Mouse (Mus musculus): ENCODE measurements around the gene Glb1. TPM values are rescaled to one million over a fixed set of nuclear protein-coding genes. Genes with fewer than 3 reads are reported as not detected.

Glb1 gene
- polyA plus RNA-seq, 1 experiment from 2014 or later = 31.2 TPM

GRCm38 (mm10) chr9:114380881-114381733 lies 19.8 kb upstream of the Glb1 start:
- Histone ChIP-seq H3K4me3 (ENCODE audit: low read depth, low read length) (no peak overlapping the region), H3K9me3 (ENCODE audit: control insufficient read depth, low read length) (no peaks in the 10 kb centered on the region), H3K4me1 (ENCODE audit: control insufficient read depth, insufficient read depth, low read length) (no peaks in the 10 kb centered on the region), H3K27ac (ENCODE audit: low read depth, low read length) (no peak overlapping the region), H3K27me3 (ENCODE audit: control insufficient read depth, insufficient read depth, low read length) (no peaks in the 10 kb centered on the region), H3K9ac (replicated peaks; ENCODE audit: low read depth, low read length) (no peak overlapping the region), H3K36me3 (ENCODE audit: control insufficient read depth, insufficient read depth, low read length) (no peaks in the 10 kb centered on the region), H3K4me2 (ENCODE audit: low read depth, low read length) (no peak overlapping the region)
- WGBS = 70% methylated on average over 17 of the region's 17 CpGs
- ATAC-seq (ENCODE audit: low read depth) = peak; percentile 84

DNA sequence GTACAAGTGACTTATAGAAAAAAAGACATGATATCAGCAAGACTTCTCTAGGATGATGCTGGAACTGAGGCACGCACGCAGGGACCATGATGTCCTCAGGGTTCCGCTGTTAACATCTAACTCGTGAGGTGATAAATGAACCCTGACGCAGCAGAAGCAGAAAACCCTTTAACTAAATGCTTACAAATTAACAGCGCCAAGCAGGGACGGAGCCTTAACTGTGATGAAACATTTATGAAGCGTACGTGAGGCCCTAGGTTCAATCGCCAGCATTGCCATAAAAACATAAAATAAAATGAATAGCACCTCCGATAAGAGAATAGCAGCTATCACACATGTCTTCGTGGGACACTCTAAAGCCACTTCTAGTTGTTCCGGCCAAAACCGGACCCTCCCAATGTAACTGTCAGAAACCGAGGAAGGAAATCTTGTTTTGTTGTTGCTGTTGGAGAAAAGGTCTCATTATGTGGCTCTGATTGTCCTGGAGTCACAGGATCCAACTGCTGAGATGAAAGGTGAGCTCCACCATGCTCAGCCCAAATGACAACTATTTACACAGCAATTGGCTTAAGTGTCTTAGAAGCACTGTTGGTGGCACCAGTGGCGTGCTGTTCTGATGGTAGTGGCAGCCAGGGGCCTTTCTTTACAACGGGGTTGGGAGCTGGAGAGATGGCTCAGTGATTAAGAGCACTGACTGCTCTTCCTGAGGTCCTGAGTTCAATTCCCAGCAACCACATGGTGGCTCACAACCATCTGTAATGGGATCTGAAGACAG lies 17.8 kb upstream of the Glb1 start:
- H3K4me1 ChIP-seq (ENCODE audit: control insufficient read depth, insufficient read depth, low read length) = no peaks in the 10 kb centered on the region
- H3K9ac ChIP-seq (replicated peaks; ENCODE audit: low read depth, low read length) = no peak overlapping the region
- no peaks in the 10 kb centered on the region for H3K36me3 ChIP-seq (ENCODE audit: control insufficient read depth, insufficient read depth, low read length)
- H3K27me3 ChIP-seq (ENCODE audit: control insufficient read depth, insufficient read depth, low read length) = no peaks in the 10 kb centered on the region
- no peak overlapping the region for H3K4me2 ChIP-seq (ENCODE audit: low read depth, low read length)
- H3K27ac ChIP-seq (ENCODE audit: low read depth, low read length) = no peak overlapping the region
- H3K9me3 ChIP-seq (ENCODE audit: control insufficient read depth, low read length) = no peaks in the 10 kb centered on the region
- WGBS = 46% methylated on average over 17 of the region's 17 CpGs
- ATAC-seq (ENCODE audit: low read depth) = no peak
- no peak overlapping the region for H3K4me3 ChIP-seq (ENCODE audit: low read depth, low read length)

DNA sequence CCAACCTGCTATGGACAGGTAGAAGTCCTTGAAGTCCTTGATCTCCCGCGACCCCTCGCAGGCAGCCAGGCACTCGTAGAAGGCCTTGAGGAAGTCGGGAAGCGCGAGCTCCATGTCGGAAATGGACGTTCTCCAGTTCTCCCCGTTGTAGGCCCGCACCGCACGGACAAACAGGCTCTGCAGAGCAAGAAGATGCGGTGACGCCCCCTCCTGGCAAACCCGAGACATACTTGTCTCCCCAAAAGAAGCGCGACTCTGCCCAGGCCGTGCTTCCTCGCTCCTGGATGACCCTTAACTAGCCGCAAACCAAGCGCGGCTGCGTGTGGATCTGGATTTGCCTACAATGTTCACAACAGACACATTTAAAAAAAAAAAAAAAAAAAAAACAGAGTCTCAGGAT lies 16.2 kb upstream of the Glb1 start:
- Histone ChIP-seq H3K27me3 (ENCODE audit: control insufficient read depth, insufficient read depth, low read length) (no peaks in the 10 kb centered on the region), H3K27ac (ENCODE audit: low read depth, low read length) (no peak overlapping the region), H3K4me3 (ENCODE audit: low read depth, low read length) (no peak overlapping the region), H3K9ac (replicated peaks; ENCODE audit: low read depth, low read length) (no peak overlapping the region), H3K4me1 (ENCODE audit: control insufficient read depth, insufficient read depth, low read length) (no peaks in the 10 kb centered on the region), H3K36me3 (ENCODE audit: control insufficient read depth, insufficient read depth, low read length) (no peaks in the 10 kb centered on the region), H3K9me3 (ENCODE audit: control insufficient read depth, low read length) (no peaks in the 10 kb centered on the region), H3K4me2 (ENCODE audit: low read depth, low read length) (no peak overlapping the region)
- WGBS = 93% methylated on average over 24 of the region's 24 CpGs
- no peak for ATAC-seq (ENCODE audit: low read depth)

DNA sequence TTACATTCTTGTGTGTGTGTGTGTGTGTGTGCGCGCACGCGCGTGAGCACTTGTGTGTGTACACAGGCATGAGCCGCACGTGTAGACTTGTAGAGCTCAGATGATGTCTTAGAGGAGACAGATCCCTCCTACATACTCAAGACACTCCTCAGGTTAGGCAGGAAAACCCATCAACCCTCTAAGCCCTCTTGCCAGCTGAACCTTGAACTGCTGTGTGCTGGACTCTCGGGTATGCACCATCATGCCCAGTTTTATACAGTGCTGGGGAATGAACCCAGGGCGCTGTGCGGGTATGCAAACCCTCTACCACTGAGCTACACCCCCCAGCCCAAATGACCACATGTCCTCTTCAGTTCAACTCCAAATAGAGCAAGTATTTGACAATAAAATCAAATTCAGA lies 15.7 kb upstream of the Glb1 start:
- 97% methylated on average over 10 of the region's 10 CpGs for WGBS

DNA sequence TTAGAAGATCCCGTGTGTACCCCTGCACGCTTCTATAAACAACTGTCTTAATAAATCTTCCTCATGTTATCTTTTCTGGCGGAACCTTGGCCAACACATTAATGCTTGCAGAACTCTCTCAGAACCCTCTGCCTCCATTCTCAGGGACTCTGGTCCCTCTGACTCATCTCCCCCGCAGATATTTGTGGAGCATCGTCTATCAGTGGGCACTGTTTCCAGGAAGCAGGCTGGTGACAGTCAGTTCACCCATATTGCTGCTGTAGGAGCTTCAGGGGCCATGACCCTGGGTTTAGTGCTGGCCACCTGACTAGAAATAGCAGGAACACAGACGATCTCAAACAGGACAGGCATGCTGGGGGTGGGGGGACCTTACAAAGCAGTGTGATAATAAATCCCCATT lies 13.8 kb upstream of the Glb1 start:
- Histone ChIP-seq H3K27ac (ENCODE audit: low read depth, low read length) (no peak overlapping the region), H3K27me3 (ENCODE audit: control insufficient read depth, insufficient read depth, low read length) (no peaks in the 10 kb centered on the region), H3K9me3 (ENCODE audit: control insufficient read depth, low read length) (no peaks in the 10 kb centered on the region), H3K4me2 (ENCODE audit: low read depth, low read length) (no peak overlapping the region), H3K4me3 (ENCODE audit: low read depth, low read length) (no peak overlapping the region), H3K36me3 (ENCODE audit: control insufficient read depth, insufficient read depth, low read length) (no peaks in the 10 kb centered on the region), H3K9ac (replicated peaks; ENCODE audit: low read depth, low read length) (no peak overlapping the region), H3K4me1 (ENCODE audit: control insufficient read depth, insufficient read depth, low read length) (peaks cover 5% of the 10 kb centered on the region; the same call in 1 of the 2 replicates)
- 61% methylated on average over 6 of the region's 6 CpGs for WGBS
- ATAC-seq (ENCODE audit: low read depth) = no peak

More for the DNA sequence above, 15.7 kb upstream of the Glb1 start:
- Histone ChIP-seq H3K27me3 (ENCODE audit: control insufficient read depth, insufficient read depth, low read length) (no peaks in the 10 kb centered on the region), H3K27ac (ENCODE audit: low read depth, low read length) (no peak overlapping the region), H3K4me1 (ENCODE audit: control insufficient read depth, insufficient read depth, low read length) (no peaks in the 10 kb centered on the region), H3K9ac (replicated peaks; ENCODE audit: low read depth, low read length) (no peak overlapping the region), H3K9me3 (ENCODE audit: control insufficient read depth, low read length) (no peaks in the 10 kb centered on the region), H3K4me3 (ENCODE audit: low read depth, low read length) (no peak overlapping the region), H3K4me2 (ENCODE audit: low read depth, low read length) (no peak overlapping the region), H3K36me3 (ENCODE audit: control insufficient read depth, insufficient read depth, low read length) (no peaks in the 10 kb centered on the region)
- no peak for ATAC-seq (ENCODE audit: low read depth)

GRCm38 (mm10) chr9:114388288-114388687 lies 12.6 kb upstream of the Glb1 start:
- Histone ChIP-seq H3K9ac (replicated peaks; ENCODE audit: low read depth, low read length) (no peak overlapping the region), H3K27ac (ENCODE audit: low read depth, low read length) (no peak overlapping the region), H3K4me1 (ENCODE audit: control insufficient read depth, insufficient read depth, low read length) (peaks cover 5% of the 10 kb centered on the region; the same call in 1 of the 2 replicates), H3K36me3 (ENCODE audit: control insufficient read depth, insufficient read depth, low read length) (no peaks in the 10 kb centered on the region), H3K27me3 (ENCODE audit: control insufficient read depth, insufficient read depth, low read length) (no peaks in the 10 kb centered on the region), H3K4me3 (ENCODE audit: low read depth, low read length) (no peak overlapping the region), H3K9me3 (ENCODE audit: control insufficient read depth, low read length) (no peaks in the 10 kb centered on the region), H3K4me2 (ENCODE audit: low read depth, low read length) (no peak overlapping the region)
- 89% methylated on average over 8 of the region's 8 CpGs for WGBS
- ATAC-seq (ENCODE audit: low read depth) = no peak

DNA sequence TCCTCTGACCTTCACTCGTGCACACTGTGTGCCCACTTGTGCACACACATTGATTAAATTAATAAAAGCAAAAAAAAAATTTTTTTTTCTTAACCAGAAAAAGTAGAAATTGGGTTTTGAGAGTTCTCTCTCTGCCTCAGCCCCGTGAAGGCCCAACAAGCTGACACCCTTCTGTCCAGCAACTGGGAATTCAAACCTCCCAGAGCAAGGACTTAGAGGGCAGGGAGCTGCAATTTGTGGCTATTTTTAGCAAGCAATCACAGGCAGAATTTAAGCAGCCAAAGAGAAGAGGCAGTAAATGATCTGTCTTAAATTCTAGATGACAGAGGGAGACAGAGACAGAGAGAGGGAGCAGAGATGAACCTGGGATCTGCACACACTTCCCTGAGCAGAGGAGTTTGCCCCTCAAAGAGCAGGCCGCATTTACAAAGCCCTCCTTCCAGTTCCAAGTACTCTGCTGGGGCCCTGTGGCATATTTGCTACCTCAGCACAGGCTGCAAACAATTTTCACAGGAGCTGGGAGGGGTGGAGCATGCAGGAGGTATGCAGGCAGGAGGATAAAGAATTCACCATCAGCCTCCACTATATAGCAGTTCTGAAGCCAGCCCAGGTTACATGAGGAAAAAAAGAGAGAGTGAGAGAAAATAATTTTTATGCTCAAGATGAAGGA lies 12.0 kb upstream of the Glb1 start:
- Histone ChIP-seq H3K4me3 (ENCODE audit: low read depth, low read length) (no peak overlapping the region), H3K9ac (replicated peaks; ENCODE audit: low read depth, low read length) (no peak overlapping the region), H3K27ac (ENCODE audit: low read depth, low read length) (no peak overlapping the region), H3K27me3 (ENCODE audit: control insufficient read depth, insufficient read depth, low read length) (no peaks in the 10 kb centered on the region), H3K9me3 (ENCODE audit: control insufficient read depth, low read length) (no peaks in the 10 kb centered on the region), H3K4me2 (ENCODE audit: low read depth, low read length) (no peak overlapping the region), H3K36me3 (ENCODE audit: control insufficient read depth, insufficient read depth, low read length) (no peaks in the 10 kb centered on the region), H3K4me1 (ENCODE audit: control insufficient read depth, insufficient read depth, low read length) (peaks cover 5% of the 10 kb centered on the region; the same call in 1 of the 2 replicates)
- no peak for ATAC-seq (ENCODE audit: low read depth)
- 80% methylated on average over 3 of the region's 3 CpGs for WGBS

GRCm38 (mm10) chr9:114389371-114389904 lies 11.4 kb upstream of the Glb1 start:
- peak overlapping the region; percentile 87 for H3K4me2 ChIP-seq (ENCODE audit: low read depth, low read length)
- ATAC-seq (ENCODE audit: low read depth) = peak; percentile 52; the same call in 1 of the 2 replicates
- H3K9me3 ChIP-seq (ENCODE audit: control insufficient read depth, low read length) = no peaks in the 10 kb centered on the region
- no peaks in the 10 kb centered on the region for H3K36me3 ChIP-seq (ENCODE audit: control insufficient read depth, insufficient read depth, low read length)
- peaks cover 5% of the 10 kb centered on the region; the same call in 1 of the 2 replicates for H3K4me1 ChIP-seq (ENCODE audit: control insufficient read depth, insufficient read depth, low read length)
- H3K4me3 ChIP-seq (ENCODE audit: low read depth, low read length) = peak overlapping the region; percentile 78
- 82% methylated on average over 8 of the region's 8 CpGs for WGBS
- no peak overlapping the region; the same call in 1 of the 2 replicates for H3K9ac ChIP-seq (replicated peaks; ENCODE audit: low read depth, low read length)
- H3K27me3 ChIP-seq (ENCODE audit: control insufficient read depth, insufficient read depth, low read length) = no peaks in the 10 kb centered on the region
- H3K27ac ChIP-seq (ENCODE audit: low read depth, low read length) = no peak overlapping the region
